Mouse (Mus musculus): ENCODE results near the gene Rab3ip. TPM values are rescaled to one million over a fixed set of nuclear protein-coding genes. Genes with fewer than 3 reads are reported as not detected.

The Rab3ip gene
- total RNA-seq, 2 experiments from 2014 or later, result 41.7 to 50.6 TPM

DNA sequence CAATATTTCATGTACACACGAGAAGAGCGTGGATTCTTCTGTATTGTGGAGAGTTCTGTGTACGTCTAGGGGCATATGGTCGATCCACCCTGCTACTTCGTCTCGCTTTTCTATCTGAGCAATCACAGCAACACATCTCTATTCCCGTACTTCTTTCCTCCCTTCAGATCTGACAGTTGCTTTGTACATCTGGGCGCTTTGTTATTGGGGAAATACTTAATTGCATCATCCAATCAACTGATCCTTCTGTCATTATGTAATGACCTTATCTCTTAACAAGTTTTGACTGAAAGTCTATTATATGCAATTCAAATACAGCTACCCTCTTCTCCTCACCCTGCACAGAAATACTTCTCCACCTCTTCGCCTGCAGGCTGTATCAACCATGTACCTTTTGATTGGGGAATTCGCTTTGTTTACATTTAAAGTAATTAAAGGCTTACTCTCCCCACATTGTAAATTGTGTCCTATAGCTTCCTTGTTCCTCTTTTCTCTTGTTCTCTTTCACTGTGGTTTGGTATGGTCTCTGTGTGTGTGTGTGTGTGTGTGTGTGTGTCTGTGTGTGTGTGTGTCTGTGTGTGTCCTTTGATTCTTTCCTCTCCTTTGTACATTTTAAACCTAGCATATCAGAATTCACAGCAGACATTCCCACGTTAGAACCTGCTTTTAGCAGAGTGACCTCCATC, 24.0 kb downstream of the Rab3ip start:
- DNase-seq (ENCODE audit: low spot score in 2 of 2), result no peak
- intact Hi-C loops (cut with DNase I), result no loop called here

DNA sequence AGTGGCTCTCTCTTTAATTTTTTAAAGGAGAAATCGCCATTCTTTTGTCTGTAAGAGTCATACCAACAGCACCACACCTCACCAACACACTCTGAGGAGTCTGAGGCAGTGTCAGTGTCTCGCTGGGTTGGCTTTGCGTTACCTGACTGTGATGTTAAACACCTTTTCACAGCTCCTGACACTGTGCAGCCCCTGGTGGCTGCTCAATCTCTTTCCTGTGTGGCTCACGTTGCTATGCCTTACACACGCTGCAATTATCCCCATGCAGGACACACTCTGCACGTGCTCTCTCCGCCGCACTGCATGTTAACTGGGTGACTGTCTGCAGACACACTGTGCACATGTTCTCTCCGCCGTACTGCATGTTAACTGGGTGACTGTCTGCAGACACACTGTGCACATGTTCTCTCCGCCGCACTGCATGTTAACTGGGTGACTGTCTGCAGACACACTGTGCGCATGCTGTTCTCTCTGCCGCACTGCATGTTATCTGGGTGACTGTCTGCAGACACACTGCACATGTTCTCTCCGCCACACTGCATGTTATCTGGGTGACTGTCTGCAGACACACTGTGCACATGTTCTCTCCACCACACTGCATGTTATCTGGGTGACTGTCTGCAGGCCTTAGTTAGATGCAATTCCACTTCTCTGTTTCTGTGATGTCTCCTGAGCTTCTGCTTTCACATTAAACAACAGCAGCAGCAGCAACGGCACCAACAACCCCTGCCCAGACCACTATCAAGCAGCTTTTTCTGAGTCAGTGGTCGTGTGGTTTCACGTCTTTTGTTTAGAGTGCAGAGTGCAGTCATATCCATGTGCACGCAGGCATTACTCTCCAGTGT, 26.7 kb downstream of the Rab3ip start:
- intact Hi-C loops (cut with DNase I), result no loop called here
- DNase-seq (ENCODE audit: low spot score in 2 of 2), result no peak

- DNase-seq (ENCODE audit: low spot score in 2 of 2), result no peak
These were observed 28.4 kb downstream of the Rab3ip start for GRCm38 (mm10) chr10:116922161-116922560.

GRCm38 (mm10) chr10:116921416-116921815, 29.2 kb downstream of the Rab3ip start:
- intact Hi-C loops (cut with DNase I), result no loop called here
- DNase-seq (ENCODE audit: low spot score in 2 of 2), result no peak

More at GRCm38 (mm10) chr10:116922161-116922560, 28.4 kb downstream of the Rab3ip start:
- intact Hi-C loops (cut with DNase I), result no loop called here

GRCm38 (mm10) chr10:116920641-116921040, 29.9 kb downstream of the Rab3ip start:
- DNase-seq (ENCODE audit: low spot score in 2 of 2), result no peak
- intact Hi-C loops (cut with DNase I), result no loop called here

- intact Hi-C loops (cut with DNase I), result no loop called here
- DNase-seq (ENCODE audit: low spot score in 2 of 2), result no peak
These were observed 30.9 kb downstream of the Rab3ip start for GRCm38 (mm10) chr10:116919368-116920317.

DNA sequence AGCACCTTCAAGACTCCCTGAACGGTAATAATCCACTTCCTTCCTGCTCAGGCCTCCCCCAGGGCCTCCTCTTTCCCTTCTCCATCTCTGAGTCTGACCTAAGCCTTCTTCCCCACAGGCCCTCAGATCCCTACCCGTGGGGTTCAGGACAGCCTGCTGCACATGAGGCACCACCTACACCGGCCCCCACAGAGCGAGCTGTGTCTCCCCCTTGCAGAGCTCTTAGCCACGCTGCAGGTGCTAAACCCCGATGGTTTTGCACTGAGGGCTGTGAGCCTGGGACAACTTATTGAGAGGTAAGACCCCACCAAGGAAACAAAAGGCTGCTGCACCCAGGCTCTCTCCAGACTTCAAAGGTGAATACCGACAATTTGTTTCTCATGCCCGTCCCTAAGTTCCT, 34.0 kb downstream of the Rab3ip start:
- intact Hi-C loops (cut with DNase I), result no loop called here
- no peak for DNase-seq (ENCODE audit: low spot score in 2 of 2)

- no peak for DNase-seq (ENCODE audit: low spot score in 2 of 2)
- intact Hi-C loops (cut with DNase I), result no loop called here
These were observed 35.3 kb downstream of the Rab3ip start for GRCm38 (mm10) chr10:116915286-116915685.

GRCm38 (mm10) chr10:116914586-116914985, 36.0 kb downstream of the Rab3ip start:
- intact Hi-C loops (cut with DNase I), result no loop called here
- no peak for DNase-seq (ENCODE audit: low spot score in 2 of 2)

DNA sequence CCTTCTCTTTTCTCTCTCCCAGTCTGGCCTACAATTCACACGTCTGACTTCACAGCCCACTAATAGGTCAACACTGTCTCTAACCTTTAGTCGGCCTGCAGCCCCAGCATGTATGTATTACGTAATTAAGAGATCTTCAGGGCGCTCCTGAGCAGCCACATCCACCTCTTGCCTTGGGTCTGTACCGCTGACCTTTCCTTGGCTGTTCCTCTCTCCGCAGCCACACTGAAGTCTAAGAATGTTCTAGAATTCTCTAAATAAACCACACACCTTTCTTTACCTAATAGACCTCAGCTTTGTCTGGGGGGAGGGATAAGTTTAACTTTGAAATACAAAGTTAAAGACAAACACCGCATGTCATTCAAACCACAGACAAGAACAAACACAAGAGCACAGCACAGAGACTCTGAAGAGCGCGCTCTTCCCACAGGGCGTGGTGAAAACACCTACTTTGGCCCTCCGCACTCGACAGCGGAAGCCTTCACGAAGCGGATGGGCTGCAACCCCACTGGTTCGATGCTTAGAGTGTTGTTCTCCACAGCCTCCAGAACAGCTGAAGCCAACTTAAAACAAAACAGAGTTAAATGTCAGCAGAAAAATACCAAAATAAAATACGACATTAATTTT, 36.8 kb downstream of the Rab3ip start:
- intact Hi-C loops (cut with DNase I), result no loop called here
- DNase-seq (ENCODE audit: low spot score in 2 of 2), result no peak

- no peak for DNase-seq (ENCODE audit: low spot score in 2 of 2)
- intact Hi-C loops (cut with DNase I), result no loop called here
These were observed 37.7 kb downstream of the Rab3ip start for GRCm38 (mm10) chr10:116912850-116913249.

DNA sequence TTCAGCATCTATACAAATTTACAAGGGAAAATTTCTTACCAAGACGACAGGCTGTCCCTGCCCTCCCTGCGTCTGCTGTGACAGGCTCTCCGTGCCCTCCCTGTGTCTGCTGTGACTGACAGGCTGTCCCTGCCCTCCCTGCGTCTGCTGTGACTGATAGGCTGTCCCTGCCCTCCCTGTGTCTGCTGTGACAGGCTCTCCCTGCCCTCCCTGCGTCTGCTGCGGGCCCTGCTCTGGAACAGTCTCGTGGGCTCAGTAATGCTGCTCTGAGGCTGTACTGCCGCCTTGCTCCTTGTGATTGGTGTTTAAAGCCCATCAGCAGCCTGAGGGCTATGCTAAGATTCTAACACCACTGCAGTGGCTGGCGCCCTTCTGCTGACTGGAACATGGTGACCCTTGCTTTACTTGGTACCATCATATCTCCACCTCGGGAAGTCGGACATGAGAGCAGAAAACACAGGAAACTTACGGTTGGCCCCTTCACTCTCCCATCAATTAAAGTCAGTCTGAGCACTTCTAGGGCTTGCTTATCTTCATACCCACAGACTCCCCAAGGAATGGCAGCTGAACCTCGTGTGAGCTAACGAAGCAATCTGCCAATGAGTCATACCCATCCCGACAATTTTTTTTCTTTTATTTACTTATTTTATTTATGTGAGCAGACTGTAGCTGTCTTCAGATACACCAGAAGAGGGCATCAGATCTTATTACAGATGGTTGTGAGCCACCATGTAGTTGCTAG, 41.5 kb downstream of the Rab3ip start:
- no peak for DNase-seq (ENCODE audit: low spot score in 2 of 2)
- intact Hi-C loops (cut with DNase I), result no loop called here

GRCm38 (mm10) chr10:116906794-116907193, 43.8 kb downstream of the Rab3ip start:
- intact Hi-C loops (cut with DNase I), result no loop called here
- no peak for DNase-seq (ENCODE audit: low spot score in 2 of 2)

- intact Hi-C loops (cut with DNase I), result no loop called here
- DNase-seq (ENCODE audit: low spot score in 2 of 2), result no peak
These were observed 46.1 kb downstream of the Rab3ip start for GRCm38 (mm10) chr10:116904503-116904908.

DNA sequence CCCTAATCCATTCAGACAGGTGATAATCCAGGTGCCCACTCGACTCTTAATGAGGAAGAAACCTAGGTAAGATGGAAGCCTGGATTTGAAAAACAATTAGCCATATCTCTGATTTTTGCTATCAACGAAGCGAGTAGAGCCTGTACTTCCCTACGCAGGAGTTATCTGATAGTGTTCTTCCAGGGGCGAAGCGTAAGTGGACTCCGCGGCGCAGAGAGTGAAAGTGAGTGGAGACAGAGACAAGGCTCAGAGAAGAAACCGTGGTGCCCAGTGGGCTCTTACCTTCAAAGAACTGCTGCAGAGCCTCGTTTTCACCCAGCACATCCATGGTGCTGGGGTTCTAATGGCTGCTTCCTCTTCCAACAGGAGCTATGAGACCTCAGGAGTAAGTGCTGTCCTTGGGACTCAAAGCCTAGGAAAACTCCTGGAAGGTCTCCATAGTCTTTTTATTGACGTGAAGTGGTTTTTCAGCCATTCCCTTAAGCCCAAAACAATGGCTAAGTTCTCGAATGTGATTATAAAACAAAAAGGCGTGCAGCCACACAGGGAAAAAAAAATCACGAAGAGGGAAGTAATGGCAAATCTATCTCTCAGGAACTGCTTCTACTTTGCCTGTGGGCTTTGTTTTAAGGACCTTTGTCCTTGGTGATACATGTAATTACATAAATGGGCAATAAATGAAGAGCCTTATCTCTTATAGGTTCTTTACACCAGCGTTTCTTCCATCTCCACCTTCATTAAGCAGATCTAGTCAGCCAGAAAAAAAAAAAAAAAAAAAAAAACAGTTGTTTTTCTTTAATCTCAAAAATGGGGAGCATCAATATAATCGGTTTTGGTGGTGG, 54.0 kb downstream of the Rab3ip start, which contains the start of gene Myrfl:
Gene Myrfl (minus strand): TSS at position 584 of the 842 bp plus-strand sequence.
- intact Hi-C loops (cut with DNase I), result no loop called here
- no peak for DNase-seq (ENCODE audit: low spot score in 2 of 2)

- DNase-seq (ENCODE audit: low spot score in 2 of 2), result no peak
These were observed 55.3 kb downstream of the Rab3ip start for GRCm38 (mm10) chr10:116895108-116895833.

DNA sequence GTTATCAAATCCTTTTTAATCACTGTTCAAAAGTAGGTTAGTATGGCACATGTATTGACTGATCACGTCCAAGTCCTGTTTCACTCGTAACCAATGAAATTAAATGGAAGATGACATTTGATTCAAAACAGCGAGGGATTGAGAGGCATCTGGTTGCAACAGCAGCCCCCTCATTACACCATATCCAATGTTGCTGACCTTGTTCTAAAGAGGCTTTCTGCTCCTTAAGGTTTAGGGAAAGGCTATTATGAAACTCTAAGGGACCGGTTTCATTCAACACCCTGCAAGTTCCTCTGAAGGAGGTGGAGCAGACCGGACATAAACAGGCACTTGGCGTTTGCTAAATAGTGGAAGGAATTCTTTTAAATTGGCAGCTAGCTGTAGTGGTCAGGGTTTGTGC, 56.0 kb downstream of the Rab3ip start:
- intact Hi-C loops (cut with DNase I), result loop anchor here (5.0 kb wide), 1 partner anchor 562 kb away; no protein-coding TSS in a partner anchor

More at GRCm38 (mm10) chr10:116895108-116895833, 55.3 kb downstream of the Rab3ip start:
- intact Hi-C loops (cut with DNase I), result no loop called here

More for the DNA sequence above, 56.0 kb downstream of the Rab3ip start:
- no peak for DNase-seq (ENCODE audit: low spot score in 2 of 2)

Data from left cerebral cortex, postnatal 36 days (tissue).